Mouse (Mus musculus) erythroblast, embryonic 14.5 days (primary cell): ENCODE results near the gene Izumo1r.

Experiments
- GATA1 ChIP-seq: IDR thresholded peaks from 2 replicates; pipeline ENCODE4 v1.6.1; 2012; ENCODE audit warnings: low read length, inconsistent platforms, mixed read lengths
- TAL1 ChIP-seq: IDR thresholded peaks from 3 replicates; pipeline ENCODE4 v1.6.1; 2012; ENCODE audit warnings: low read length, inconsistent platforms, mixed read lengths

GRCm38 (mm10) chr9:14884641-14885040 is 19.1 kb downstream of the Izumo1r start:
- no peak for TF ChIP-seq GATA1
- no peak for TF ChIP-seq TAL1
